Mouse (Mus musculus): ENCODE results near the gene Hipk2. TPM values are rescaled to one million over a fixed set of nuclear protein-coding genes. Genes with fewer than 3 reads are reported as not detected.

Gene Hipk2
- total and polyA plus RNA-seq, 3 experiments = 3.9 to 85.1 (median 14.1) TPM

- TF ChIP-seq CTCF (IDR thresholded peaks at IDR 0.05 in 2 of 3, conservative IDR thresholded peaks at IDR 0.05 in 1 of 3; ENCODE audit: control insufficient read depth in 1 of 3, insufficient read depth in 1 of 3, low read depth in 2 of 3, low read length in 3 of 3, poor library complexity in 1 of 3, severe bottlenecking in 1 of 3) (no peak), SIN3A (IDR thresholded peaks at IDR 0.05; ENCODE audit: low read length) (0 out of 2 replicates have a peak, but pooled peaks have one; percentile 2), RCOR1 (IDR thresholded peaks at IDR 0.05; ENCODE audit: low read depth, low read length) (no peak)
- Histone ChIP-seq H3K9me3 (replicated peaks; ENCODE audit: insufficient read depth, low read length) (no peaks in the 10 kb centered on the region), H3K27ac (ENCODE audit: control insufficient read depth, low read depth, low read length) (no peak overlapping the region), H3K9ac (ENCODE audit: control insufficient read depth, low read depth, low read length, poor library complexity, severe bottlenecking) (no peak overlapping the region), H3K4me3 (ENCODE audit: control insufficient read depth in 1 of 2, insufficient read depth in 1 of 2, low read depth in 2 of 2, low read length in 2 of 2) (no peak overlapping the region), H3K27me3 (ENCODE audit: control insufficient read depth in 1 of 2, insufficient read depth in 2 of 2, low read length in 2 of 2) (no peaks in the 10 kb centered on the region), H3K4me1 (ENCODE audit: control insufficient read depth in 1 of 2, insufficient read depth in 2 of 2, low read length in 2 of 2) (peaks cover 37 to 74% of the 10 kb centered on the region in 2 experiments), H3K36me3 (ENCODE audit: control insufficient read depth in 1 of 2, insufficient read depth in 2 of 2, low read length in 2 of 2) (peaks cover 0 to 65% of the 10 kb centered on the region in 2 experiments; a peak in 2 of 4 replicates), H3K79me2 (ENCODE audit: control insufficient read depth, insufficient read depth, low read length, poor library complexity) (no peaks in the 10 kb centered on the region; the same call in 1 of the 2 replicates)
- no peak for DNase-seq (ENCODE audit: low read depth, low spot score)
Observed at GRCm38 (mm10) chr6:38920141-38920540, 44.2 kb upstream of the Hipk2 start.

- Histone ChIP-seq H3K9me3 (replicated peaks; ENCODE audit: insufficient read depth, low read length) (no peaks in the 10 kb centered on the region), H3K9ac (ENCODE audit: control insufficient read depth, low read depth, low read length, poor library complexity, severe bottlenecking) (0 out of 2 replicates have a peak overlapping the region, but pooled peaks have one; percentile 21), H3K4me1 (ENCODE audit: control insufficient read depth in 1 of 2, insufficient read depth in 2 of 2, low read length in 2 of 2) (peaks cover 37 to 71% of the 10 kb centered on the region in 2 experiments), H3K79me2 (ENCODE audit: control insufficient read depth, insufficient read depth, low read length, poor library complexity) (no peaks in the 10 kb centered on the region; the same call in 1 of the 2 replicates), H3K4me3 (ENCODE audit: control insufficient read depth in 1 of 2, insufficient read depth in 1 of 2, low read depth in 2 of 2, low read length in 2 of 2) (no peak overlapping the region), H3K27ac (ENCODE audit: control insufficient read depth, low read depth, low read length) (peak overlapping the region; percentile 32), H3K36me3 (ENCODE audit: control insufficient read depth in 1 of 2, insufficient read depth in 2 of 2, low read length in 2 of 2) (peaks cover 0 to 57% of the 10 kb centered on the region in 2 experiments; a peak in 2 of 4 replicates), H3K27me3 (ENCODE audit: control insufficient read depth in 1 of 2, insufficient read depth in 2 of 2, low read length in 2 of 2) (no peaks in the 10 kb centered on the region)
- DNase-seq (ENCODE audit: low read depth, low spot score) = no peak
- TF ChIP-seq GABPA (IDR thresholded peaks at IDR 0.05; ENCODE audit: low read depth, low read length) = no peak
- no peak for TF ChIP-seq MAZ (IDR thresholded peaks at IDR 0.05; ENCODE audit: low read depth, low read length)
- TF ChIP-seq SMC3 (IDR thresholded peaks at IDR 0.05; ENCODE audit: low read depth, low read length) = no peak
- no peak for TF ChIP-seq TAL1 (IDR thresholded peaks at IDR 0.05; ENCODE audit: low read length)
Observed at GRCm38 (mm10) chr6:38919135-38919740, 43.3 kb upstream of the Hipk2 start.

- 0 out of 2 replicates have a peak, but pooled peaks have one; percentile 72 for TF ChIP-seq GABPA (IDR thresholded peaks at IDR 0.05; ENCODE audit: low read depth, low read length)
- TF ChIP-seq ETS1 (IDR thresholded peaks at IDR 0.05; ENCODE audit: low read depth, low read length) = peak; percentile 47
- TF ChIP-seq SMC3 (IDR thresholded peaks at IDR 0.05; ENCODE audit: low read depth, low read length) = no peak
- TF ChIP-seq EP300 (IDR thresholded peaks at IDR 0.05; ENCODE audit: low read depth in 1 of 2, low read length in 2 of 2) = peak; percentile 42 to 58
- TF ChIP-seq MYB (IDR thresholded peaks at IDR 0.05; ENCODE audit: low read depth, low read length) = no peak
- Histone ChIP-seq H3K36me3 (ENCODE audit: control insufficient read depth in 1 of 2, insufficient read depth in 2 of 2, low read length in 2 of 2) (peaks cover 0 to 58% of the 10 kb centered on the region in 2 experiments; a peak in 2 of 4 replicates), H3K9me3 (replicated peaks; ENCODE audit: insufficient read depth, low read length) (no peaks in the 10 kb centered on the region), H3K27me3 (ENCODE audit: control insufficient read depth in 1 of 2, insufficient read depth in 2 of 2, low read length in 2 of 2) (no peaks in the 10 kb centered on the region), H3K79me2 (ENCODE audit: control insufficient read depth, insufficient read depth, low read length, poor library complexity) (no peaks in the 10 kb centered on the region; the same call in 1 of the 2 replicates), H3K4me3 (ENCODE audit: control insufficient read depth in 1 of 2, insufficient read depth in 1 of 2, low read depth in 2 of 2, low read length in 2 of 2) (no peak overlapping the region), H3K27ac (ENCODE audit: control insufficient read depth, low read depth, low read length) (peak overlapping the region; percentile 32), H3K4me1 (ENCODE audit: control insufficient read depth in 1 of 2, insufficient read depth in 2 of 2, low read length in 2 of 2) (peaks cover 38 to 73% of the 10 kb centered on the region in 2 experiments), H3K9ac (ENCODE audit: control insufficient read depth, low read depth, low read length, poor library complexity, severe bottlenecking) (0 out of 2 replicates have a peak overlapping the region, but pooled peaks have one; percentile 21)
- DNase-seq (ENCODE audit: low read depth, low spot score) = peak; percentile 66
Observed at GRCm38 (mm10) chr6:38918728-38919127, 42.8 kb upstream of the Hipk2 start.
